Mouse (Mus musculus) erythroid progenitor cell, adult 5-6 weeks (primary cell): ENCODE measurements at regions not wholly inside any gene's neighbourhood (a gene's known extent, or its start where the extent isn't known, plus 50 kb on each side); places are given as distances from the start of the nearest gene placed in this dataset.
"Not testable (repeated sequence)": the region's sequence is repeated elsewhere in the genome, so short reads cannot be mapped to it uniquely, and the experiment has no call there.

ENCODE experiments used
- ATAC-seq: replicated peaks from 2 replicates; pipeline ENCODE4 v1.8.0; 2016; ENCODE audit warnings: moderate number of reproducible peaks, mild to moderate bottlenecking, moderate TSS enrichment, inconsistent platforms; ENCODE audit not compliant: poor library complexity, low FRiP score, severe bottlenecking

DNA sequence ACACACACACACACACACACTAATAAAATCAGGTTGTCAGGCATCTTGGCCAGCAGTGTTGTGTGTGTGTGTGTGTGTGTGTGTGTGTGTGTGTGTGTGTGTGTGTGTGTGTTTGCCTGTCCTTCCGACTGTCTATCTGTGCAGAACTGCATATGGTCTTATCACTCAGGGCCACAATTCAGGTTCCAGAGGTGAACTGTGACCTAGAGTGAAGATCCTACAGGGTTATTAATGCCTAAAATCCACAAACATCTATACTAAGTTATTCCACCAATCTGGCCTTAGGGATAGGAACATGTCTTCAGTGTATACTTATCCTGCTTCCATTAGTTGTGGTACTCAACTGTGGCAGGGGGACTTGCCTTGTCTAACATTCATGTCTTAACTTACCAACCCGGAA lies 96.7 kb downstream of the Zfp369 start:
- 0 out of 2 replicates have a peak, but pooled peaks have one; percentile 67 for ATAC-seq

DNA sequence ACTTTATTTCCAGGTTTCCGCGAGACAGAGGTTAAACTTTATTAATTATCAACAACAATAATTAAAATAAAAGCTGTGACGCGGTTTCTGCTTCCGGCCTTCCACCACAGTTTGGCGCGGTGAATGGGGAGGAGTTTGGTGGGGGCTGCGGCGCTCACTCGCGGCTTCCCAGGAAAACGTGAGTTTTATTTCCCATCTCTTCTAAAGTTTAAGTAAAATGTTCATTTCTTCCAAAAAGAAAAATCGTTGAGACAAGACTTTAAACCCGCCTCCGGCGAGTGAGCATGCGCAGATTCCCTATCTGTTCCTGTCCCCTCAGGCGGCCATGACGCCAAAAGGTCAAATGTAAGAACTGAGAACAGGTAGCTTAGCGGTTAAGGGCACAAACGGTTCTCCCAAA lies 100.8 kb downstream of the Zfp369 start:
- ATAC-seq, result not testable (repeated sequence)

DNA sequence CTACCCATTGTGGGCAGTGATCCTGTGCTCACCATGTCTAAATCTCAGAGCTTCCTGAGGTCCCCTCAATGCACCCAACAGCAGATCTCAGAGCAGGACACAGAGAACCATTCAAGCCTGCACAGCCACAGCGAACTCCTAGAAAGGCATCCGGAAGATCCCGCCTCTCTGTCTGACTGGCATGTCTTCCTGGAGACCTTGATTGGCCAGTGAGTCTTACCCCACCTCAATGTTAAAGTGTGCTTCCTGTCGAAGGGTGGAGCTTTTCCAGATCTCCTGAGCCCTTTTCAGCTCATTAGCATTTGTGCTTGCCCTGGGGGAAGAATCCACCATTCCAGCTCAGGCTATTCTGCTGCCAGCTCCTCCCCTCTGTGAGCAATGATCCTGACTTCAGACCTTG lies 97.5 kb upstream of the Gm10139 start:
- ATAC-seq, result not testable (repeated sequence)

DNA sequence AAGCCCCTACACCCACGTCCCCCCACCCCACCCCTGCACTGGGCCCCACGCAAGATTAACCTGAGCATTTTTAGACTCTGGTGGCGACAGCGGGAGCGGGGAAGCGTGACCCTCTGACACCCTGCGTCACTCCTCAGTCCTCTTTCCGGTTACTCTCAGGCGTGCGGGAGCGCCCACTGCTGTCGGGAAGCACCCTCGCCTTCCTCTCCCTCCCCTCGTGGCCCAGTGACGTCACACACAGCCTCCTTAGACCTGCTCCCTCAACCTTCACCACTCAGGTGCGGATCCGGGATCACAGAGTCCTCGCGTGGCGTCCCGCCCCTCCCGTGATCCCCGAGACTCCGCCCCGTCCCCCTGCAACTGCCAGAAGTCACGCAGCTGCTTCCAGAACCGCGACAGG lies 92.3 kb upstream of the Gm10139 start:
- not testable (repeated sequence) for ATAC-seq
